Mouse (Mus musculus): ENCODE results near the gene Fam214a.
A peak's percentile ranks its signal among the peaks of the same experiment; 100 is the strongest.

The Fam214a gene

GRCm38 (mm10) chr9:75035944-75036343 lies 83.3 kb downstream of the Fam214a start:
- DNase-seq, result no peak

GRCm38 (mm10) chr9:75037451-75038356 lies 85.0 kb downstream of the Fam214a start, which contains the start of gene Arpp19:
Gene Arpp19, plus strand, starts transcription at chr9:75037614.
- peak; percentile 86 to 88 for DNase-seq

GRCm38 (mm10) chr9:75038357-75038688 lies 85.6 kb downstream of the Fam214a start:
- no peak for DNase-seq

- DNase-seq, result no peak
Observed at GRCm38 (mm10) chr9:75040566-75040965, 87.9 kb downstream of the Fam214a start.

- no peak for DNase-seq
Observed at GRCm38 (mm10) chr9:75041840-75042525, 89.3 kb downstream of the Fam214a start.

- DNase-seq, result no peak
Observed at GRCm38 (mm10) chr9:75043191-75043590, 90.5 kb downstream of the Fam214a start.

GRCm38 (mm10) chr9:75047079-75047478 lies 94.4 kb downstream of the Fam214a start:
- no peak for DNase-seq

- DNase-seq, result peak; percentile 47
Observed at GRCm38 (mm10) chr9:75049100-75049499, 96.4 kb downstream of the Fam214a start.

- peak; percentile 28 to 78 for DNase-seq
Observed at GRCm38 (mm10) chr9:75050003-75050402, 97.3 kb downstream of the Fam214a start.

- DNase-seq, result no peak
Observed at GRCm38 (mm10) chr9:75051841-75052240, 99.2 kb downstream of the Fam214a start.

GRCm38 (mm10) chr9:75055046-75055445 lies 102.4 kb downstream of the Fam214a start:
- no peak for DNase-seq

- no peak for DNase-seq
Observed at GRCm38 (mm10) chr9:75064678-75065331, 112.1 kb downstream of the Fam214a start.

- DNase-seq, result no peak
Observed at GRCm38 (mm10) chr9:75070457-75071028, 117.9 kb downstream of the Fam214a start, which contains the start of gene Myo5a. Gene Myo5a, plus strand, starts transcription at chr9:75071015.

- DNase-seq, result peak; percentile 79 to 86
Observed at GRCm38 (mm10) chr9:75071029-75071705, 118.5 kb downstream of the Fam214a start.

- DNase-seq, result peak in 1 of 2 experiments; percentile 27
Observed at GRCm38 (mm10) chr9:75071706-75072192, 119.1 kb downstream of the Fam214a start.

GRCm38 (mm10) chr9:75072361-75072760 lies 119.7 kb downstream of the Fam214a start:
- DNase-seq, result no peak

GRCm38 (mm10) chr9:75077191-75077590 lies 124.5 kb downstream of the Fam214a start:
- no peak for DNase-seq
